Mouse (Mus musculus) liver, embryonic 12.5 days (tissue): ENCODE results near the gene Cdk5. TPM values are rescaled to one million over a fixed set of nuclear protein-coding genes. Genes with fewer than 3 reads are reported as not detected.

ENCODE experiments used
- polyA plus RNA-seq: library from polyadenylated mRNA; unstranded; fragments of >200 nt; fragmentation: Nextera tagmentation; extraction: Ambion mirVana; gene quantifications from 2 replicates; pipeline ENCODE4 v1.2.1, GENCODE M21; 2016

Gene Cdk5
- polyA plus RNA-seq, 1 experiment from 2014 or later = 13.0 TPM

Other genes with a start within 250 kb of the Cdk5 start
- gene Kcnh2, start 71.9 kb downstream of the Cdk5 start, polyA plus RNA-seq = 0.89 and 1.6 TPM in 2 replicates
- gene Nos3, start 58.7 kb downstream of the Cdk5 start, polyA plus RNA-seq = 4.4 and 4.9 TPM in 2 replicates
- gene Atg9b, start 31.4 kb downstream of the Cdk5 start, polyA plus RNA-seq = 0.47 and 0.93 TPM in 2 replicates
- 32.6 and 34.1 TPM in 2 replicates for gene Abcb8, start 29.9 kb downstream of the Cdk5 start, polyA plus RNA-seq
- gene Asic3, start 10.1 kb downstream of the Cdk5 start, polyA plus RNA-seq = not detected in 2 replicates
- 16.2 and 16.6 TPM in 2 replicates for gene Slc4a2, start 307 bp upstream of the Cdk5 start, polyA plus RNA-seq
- gene Fastk, start 21.8 kb upstream of the Cdk5 start, polyA plus RNA-seq = 72.4 and 78.0 TPM in 2 replicates
- 6.7 and 7.2 TPM in 2 replicates for gene Tmub1, start 24.3 kb upstream of the Cdk5 start, polyA plus RNA-seq
- 25.5 and 26.5 TPM in 2 replicates for gene Agap3, start 28.6 kb upstream of the Cdk5 start, polyA plus RNA-seq
- not detected in 2 replicates for gene Gbx1, start 103.7 kb upstream of the Cdk5 start, polyA plus RNA-seq
- gene Asb10, start 117.4 kb upstream of the Cdk5 start, polyA plus RNA-seq = 0.11 TPM in 1 of 2 replicates, not detected in the other
- 0.05 TPM in 1 of 2 replicates, not detected in the other for gene 4931409K22Rik, start 133.3 kb upstream of the Cdk5 start, polyA plus RNA-seq
- 93.7 and 95.9 TPM in 2 replicates for gene Abcf2, start 153.9 kb upstream of the Cdk5 start, polyA plus RNA-seq
- 16.6 and 17.6 TPM in 2 replicates for gene Chpf2, start 163.2 kb upstream of the Cdk5 start, polyA plus RNA-seq
- gene Smarcd3, start 200.9 kb upstream of the Cdk5 start, polyA plus RNA-seq = 5.8 and 8.3 TPM in 2 replicates